Mouse (Mus musculus): ENCODE measurements around the gene Olfr1181.
"Not testable (repeated sequence)": the region's sequence is repeated elsewhere in the genome, so short reads cannot be mapped to it uniquely, and the experiment has no call there.

Gene Olfr1181

DNA sequence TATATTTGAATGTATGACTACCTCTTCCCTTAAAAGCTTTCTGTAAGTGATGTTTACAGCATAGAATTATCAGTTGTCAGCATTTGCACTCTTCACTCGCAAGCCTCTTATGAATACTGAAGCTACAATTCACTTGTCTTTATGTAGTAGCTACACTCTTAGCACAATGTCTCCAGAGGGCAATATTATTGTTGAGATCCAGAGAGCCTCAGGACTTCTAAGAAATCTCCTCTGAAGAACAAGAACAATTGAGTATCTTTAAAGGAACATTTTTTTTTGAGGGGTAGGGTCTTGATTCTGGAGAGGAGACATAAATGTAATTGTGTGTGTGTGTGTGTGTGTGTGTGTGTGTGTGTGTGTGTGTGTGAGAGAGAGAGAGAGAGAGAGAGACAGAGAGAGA, at the start of gene Olfr1181:
Olfr1181 (minus strand) TSS at position 101 of the 400 bp plus-strand sequence.
- no peak for DNase-seq (ENCODE audit: low spot score)

DNA sequence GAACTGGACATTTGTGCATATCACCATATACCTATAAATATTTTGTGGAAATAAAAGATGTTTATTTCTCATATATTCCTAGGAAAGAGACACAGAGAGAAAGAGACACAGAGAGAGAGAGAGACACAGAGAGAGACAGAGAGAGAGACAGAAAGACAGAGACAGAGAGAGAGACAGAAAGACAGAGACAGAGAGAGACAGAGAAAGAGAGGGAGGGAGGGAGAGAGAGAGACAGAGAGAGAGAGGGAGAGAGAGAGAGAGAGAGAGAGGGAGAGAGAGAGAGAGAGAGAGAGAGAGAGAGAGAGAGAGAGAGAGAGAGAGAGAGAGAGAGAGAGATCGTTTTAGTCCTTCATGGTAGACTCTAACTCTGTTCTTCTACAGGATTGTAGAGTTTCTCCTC, 28.6 kb upstream of the Olfr1181 start, which contains the start of gene Olfr1183:
Olfr1183 (plus strand) TSS at position 301 of the 400 bp plus-strand sequence.
- DNase-seq (ENCODE audit: low spot score), result not testable (repeated sequence)

DNA sequence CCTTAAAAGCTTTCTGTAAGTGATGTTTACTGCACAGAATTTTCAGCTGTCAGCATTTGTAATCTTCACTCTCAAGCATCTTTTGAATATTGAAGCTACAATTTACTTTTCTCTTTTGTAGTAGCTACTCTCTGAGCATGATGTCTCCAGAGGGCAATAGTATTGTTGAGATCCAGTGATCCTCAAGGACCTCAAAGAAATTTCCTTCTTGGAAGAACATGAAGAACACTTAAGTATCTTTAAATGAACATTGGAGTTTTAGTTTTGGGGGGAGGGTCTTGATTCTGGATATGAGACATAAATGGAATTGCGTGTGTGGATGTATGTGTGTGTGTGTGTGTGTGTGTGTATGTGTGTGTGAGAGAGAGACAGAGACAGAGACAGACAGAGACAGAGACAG, 23.1 kb upstream of the Olfr1181 start, which contains the start of gene Gm13757:
Gm13757 (minus strand) TSS at position 101 of the 400 bp plus-strand sequence.
- DNase-seq (ENCODE audit: low spot score), result no peak

DNA sequence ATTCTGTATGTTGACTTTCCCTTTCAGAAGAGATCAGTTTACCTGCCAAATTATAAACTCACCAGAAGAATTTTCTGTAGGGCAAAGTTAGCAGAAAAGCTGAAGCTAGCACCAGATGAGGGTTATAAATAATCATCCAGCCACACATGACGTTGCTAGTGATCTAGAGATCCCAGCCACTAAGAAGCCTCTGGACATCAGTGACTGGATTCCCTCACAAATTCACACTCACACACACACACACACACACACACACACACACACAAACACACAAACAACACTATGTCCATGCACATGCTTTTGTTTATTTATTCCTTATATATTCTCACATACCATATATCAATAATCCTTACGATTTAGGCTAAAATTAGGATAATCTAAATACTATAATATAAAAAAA, 6.9 kb downstream of the Olfr1181 start, which contains the start of gene Olfr1180:
Olfr1180 (minus strand) TSS at position 101 of the 400 bp plus-strand sequence.
- DNase-seq (ENCODE audit: low spot score), result no peak

DNA sequence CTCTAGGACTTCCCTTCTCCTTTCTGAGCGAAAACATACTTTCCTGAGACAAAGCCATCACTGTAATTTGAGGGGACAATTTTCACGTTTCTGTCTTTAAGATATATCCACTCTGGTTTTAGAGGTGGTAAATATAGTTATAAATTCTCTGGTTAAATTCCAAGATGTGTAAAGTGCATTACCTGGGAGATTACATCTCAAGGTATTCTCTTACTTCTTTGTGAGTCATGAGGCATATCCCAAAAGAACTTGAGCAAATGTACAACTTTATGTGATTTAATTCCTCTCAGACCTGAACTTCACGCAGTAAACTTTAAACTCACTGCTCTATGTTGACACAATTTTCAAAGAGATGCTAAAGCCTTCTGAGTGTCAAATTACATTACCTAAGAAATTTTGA, 19.6 kb downstream of the Olfr1181 start, which contains the start of gene Olfr1179:
Olfr1179 (minus strand) TSS at position 101 of the 400 bp plus-strand sequence.
- no peak for DNase-seq (ENCODE audit: low spot score)

DNA sequence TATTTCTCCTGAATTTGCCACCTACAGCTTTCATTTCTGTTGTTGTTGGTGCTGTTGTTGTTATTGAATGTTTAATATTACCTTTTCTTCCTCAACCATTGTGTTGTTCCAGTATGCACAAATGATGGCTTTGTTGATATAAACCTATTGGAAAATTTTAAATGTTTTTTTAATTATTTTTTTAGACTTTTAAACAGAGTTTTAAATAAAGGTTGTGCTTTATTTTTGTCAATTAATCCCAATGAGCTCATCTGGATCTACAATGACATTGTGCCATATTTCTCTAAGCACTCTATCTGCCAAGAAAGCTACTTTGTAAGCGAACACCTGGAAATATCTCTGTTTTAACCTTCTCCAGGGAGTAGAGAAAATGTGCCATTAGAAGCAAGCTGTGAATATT, 39.2 kb downstream of the Olfr1181 start, which contains the start of gene Olfr1178:
Olfr1178 (plus strand) TSS at position 301 of the 400 bp plus-strand sequence.
- DNase-seq (ENCODE audit: low spot score), result no peak
